Mouse (Mus musculus) layer of hippocampus, adult 2 months (tissue): ENCODE results near the gene Fam234b. TPM values are rescaled to one million over a fixed set of nuclear protein-coding genes. Genes with fewer than 3 reads are reported as not detected.

Experiments used
- DNase-seq, 2 experiments: peaks; one replicate each; pipeline ENCODE4 v3.0.0; 2022; ENCODE audit warnings: low spot score in 2 of 2
- H3K27ac ChIP-seq: fragments of 200-600 bp; 2 replicates; pipeline ENCODE4 v1.8.1; 2022
- H3K4me3 ChIP-seq: fragments of 200-600 bp; 2 replicates; pipeline ENCODE4 v1.8.1; 2022; ENCODE audit warnings: mild to moderate bottlenecking
- CTCF ChIP-seq: fragments of 200-600 bp; conservative IDR thresholded peaks from 2 replicates; pipeline ENCODE4 v1.8.1; 2022; ENCODE audit warnings: antibody characterized with exemption, mild to moderate bottlenecking, moderate library complexity
- total RNA-seq, 2 experiments: library from RNA; stranded (reverse); gene quantifications; 2 replicates each; pipeline ENCODE4 v1.2.3; 2021

The Fam234b gene
- total RNA-seq, 2 experiments from 2014 or later = 161 to 166 TPM

DNA sequence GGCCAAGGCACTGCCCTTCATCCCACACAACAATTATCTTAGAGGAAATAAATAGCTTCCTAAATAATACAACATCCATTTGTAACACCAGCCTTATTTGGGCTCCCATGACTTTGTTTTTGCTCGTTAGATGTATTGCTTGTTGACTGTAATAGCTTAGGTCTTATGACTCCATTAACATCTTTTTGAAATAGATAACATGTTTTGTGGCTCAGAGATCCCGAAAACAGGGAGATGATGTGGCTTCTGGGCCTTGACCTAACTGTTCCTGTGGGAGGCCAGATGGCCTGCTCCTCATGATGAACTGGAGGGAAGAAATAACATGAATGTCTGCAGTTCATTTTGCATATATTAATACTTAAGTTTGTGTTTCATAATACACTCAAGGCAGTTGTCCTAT, 74.0 kb downstream of the Fam234b start:
- DNase-seq = no peak
- TF ChIP-seq CTCF = no peak
- Histone ChIP-seq H3K27ac (no peak overlapping the region), H3K4me3 (no peak overlapping the region)

DNA sequence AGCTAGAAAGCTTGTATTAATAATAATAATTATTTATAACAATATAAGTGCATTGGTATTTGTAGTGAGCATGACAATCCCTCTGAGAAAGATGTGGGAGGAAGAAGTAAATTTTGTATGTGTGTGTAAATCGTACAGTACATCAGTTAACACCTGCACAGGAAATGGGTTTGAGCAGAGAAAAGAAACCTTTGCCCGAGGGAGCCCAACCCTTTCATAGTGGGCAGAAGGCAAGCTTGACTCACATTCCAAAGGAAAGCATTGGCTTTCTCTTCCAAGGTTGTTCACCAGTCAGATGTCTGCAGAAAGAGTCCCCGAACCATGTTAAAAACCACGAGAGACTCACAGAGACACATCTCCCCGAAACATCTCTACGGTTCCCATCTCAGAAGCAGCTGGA, 75.3 kb downstream of the Fam234b start:
- no peak overlapping the region for H3K4me3 ChIP-seq
- H3K27ac ChIP-seq = no peak overlapping the region
- no peak for TF ChIP-seq CTCF
- DNase-seq = no peak

DNA sequence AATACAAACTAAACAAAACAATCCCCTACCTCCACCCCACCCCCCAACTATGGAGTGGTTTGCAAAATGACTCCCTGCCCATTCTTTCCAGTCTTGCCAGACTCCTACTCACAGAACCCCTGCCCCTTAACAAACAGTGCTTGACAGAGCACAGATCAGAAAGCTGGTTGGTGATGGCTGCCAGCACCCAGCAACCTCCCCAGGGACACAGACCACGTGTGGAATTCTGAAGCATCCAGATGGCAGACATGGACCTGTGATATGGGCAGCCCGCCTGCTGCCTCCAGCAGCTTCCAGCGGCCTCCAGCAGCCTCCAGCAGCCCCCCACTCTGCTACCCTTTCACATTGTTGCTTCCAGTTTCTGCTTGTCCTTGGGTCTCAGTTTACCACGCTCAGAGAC, 77.5 kb downstream of the Fam234b start:
- no peak for TF ChIP-seq CTCF
- no peak overlapping the region for H3K27ac ChIP-seq
- no peak for DNase-seq
- no peak overlapping the region for H3K4me3 ChIP-seq

DNA sequence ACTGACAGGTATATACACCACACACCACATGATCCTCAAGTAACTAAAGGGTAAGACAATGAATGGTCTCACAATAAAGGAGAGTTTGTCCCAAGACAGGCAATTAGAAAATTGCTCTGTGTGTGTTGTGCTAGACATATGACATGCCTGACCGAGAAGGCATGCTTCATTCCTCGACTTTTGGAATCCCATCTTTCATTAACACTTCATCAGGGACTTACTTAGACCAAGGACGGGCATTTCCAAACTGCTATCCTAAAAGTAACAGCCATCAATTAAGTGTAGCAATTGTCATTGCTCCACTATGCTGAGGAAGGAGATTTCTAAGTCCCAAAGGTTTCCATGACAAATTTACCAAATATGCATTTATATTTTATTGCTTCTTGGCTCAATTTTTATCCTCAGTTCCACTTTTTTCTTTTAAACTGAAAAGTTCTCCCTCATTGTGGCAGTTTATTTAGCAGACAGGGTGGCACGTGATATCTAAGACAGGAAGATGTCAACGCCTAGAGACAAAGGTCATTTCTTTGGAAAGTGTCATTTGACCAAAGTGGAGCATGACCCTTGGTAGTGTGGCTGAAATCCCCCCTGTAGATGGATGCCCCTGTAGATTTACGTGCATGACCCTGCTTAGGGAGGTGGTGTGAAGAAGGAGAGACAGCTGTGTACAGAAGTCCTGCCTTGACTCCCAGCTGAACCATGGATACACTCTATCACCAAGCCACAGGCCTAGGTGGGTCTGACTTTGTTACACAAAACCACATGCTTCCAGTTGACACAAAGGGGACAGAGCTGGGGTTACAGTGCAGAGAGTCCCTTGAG, 78.9 kb downstream of the Fam234b start:
- DNase-seq = no peak
- Histone ChIP-seq H3K4me3 (no peak overlapping the region), H3K27ac (no peak overlapping the region)
- TF ChIP-seq CTCF = no peak

DNA sequence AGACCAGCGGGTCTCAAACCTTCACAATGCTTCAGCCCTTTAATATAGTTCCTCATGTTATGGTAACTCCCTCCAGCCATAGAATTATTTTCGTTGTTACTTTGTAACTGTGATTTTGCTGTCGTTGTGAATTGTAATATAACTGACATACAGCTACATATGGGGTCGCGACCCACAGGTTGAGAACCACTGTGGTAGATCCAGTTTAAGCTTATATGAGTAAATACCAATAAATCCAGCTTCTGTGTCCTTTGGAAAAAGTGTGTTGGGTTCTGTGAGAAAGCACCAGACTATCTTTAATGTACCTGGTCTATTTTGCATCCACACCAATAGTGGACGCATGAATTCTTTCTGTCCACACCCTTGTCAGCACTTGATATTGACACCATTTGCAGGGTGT, 80.5 kb downstream of the Fam234b start:
- no peak overlapping the region for H3K27ac ChIP-seq
- no peak for DNase-seq
- H3K4me3 ChIP-seq = no peak overlapping the region
- TF ChIP-seq CTCF = no peak

DNA sequence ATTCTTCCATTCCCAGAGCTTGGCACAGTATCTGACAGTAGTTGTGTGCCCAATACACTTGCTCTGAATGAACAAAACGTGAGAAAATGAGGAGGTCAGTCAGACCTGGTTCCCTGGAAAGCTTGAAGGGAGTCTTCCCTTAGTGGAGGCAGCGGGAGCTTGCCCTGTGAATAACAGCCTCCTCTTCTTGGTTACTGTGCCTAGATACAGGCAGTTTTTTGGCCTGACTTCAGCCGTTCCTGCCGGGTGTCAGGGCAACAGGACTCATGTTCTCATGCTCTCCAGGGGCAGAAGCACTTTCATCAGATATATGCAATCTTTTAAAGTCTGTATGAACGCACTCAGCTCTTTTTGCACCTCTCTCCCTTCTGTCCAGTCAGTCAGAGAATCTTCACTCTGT, 81.5 kb downstream of the Fam234b start:
- no peak for TF ChIP-seq CTCF
- DNase-seq = no peak
- H3K4me3 ChIP-seq = no peak overlapping the region
- no peak overlapping the region for H3K27ac ChIP-seq

DNA sequence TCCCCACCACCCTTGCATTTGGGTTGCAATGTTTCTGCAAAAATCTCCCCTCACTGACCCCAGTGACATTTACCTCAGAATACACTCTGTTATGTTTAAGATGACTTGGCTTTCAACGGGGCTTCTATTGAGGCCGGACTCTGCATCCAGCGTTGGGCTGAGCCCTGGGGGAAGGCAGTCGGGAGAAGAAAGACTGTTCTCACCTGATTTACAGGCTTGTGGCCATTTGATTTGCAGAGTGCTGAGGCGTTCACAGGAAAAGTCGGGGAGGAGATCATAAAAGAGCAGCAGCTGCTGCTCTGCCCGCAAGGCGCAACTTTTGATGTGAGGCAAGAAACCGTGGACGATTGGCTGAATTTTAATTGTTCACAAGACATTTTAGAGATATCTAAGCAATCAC, 82.1 kb downstream of the Fam234b start:
- Histone ChIP-seq H3K4me3 (no peak overlapping the region), H3K27ac (no peak overlapping the region)
- DNase-seq = no peak
- TF ChIP-seq CTCF = no peak

DNA sequence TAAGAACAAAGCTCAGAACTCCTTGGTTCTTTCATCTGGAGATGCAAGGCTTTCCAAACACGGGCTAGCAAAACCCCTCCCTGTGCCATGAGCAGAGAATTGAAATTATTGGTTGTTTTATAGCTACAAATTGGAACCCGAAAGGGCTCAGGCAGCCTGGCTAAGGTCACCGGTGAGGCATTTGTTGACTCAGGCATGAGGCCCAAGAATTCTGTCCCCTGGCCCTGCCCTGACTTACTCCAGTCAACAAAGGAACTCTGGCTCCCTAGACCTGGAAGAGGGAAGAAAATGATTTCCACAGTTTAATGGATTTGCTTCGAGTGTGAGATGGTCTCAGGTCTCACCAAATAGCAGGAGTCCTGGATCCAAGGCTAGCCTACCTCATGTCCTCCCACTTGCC, 94.6 kb downstream of the Fam234b start:
- no peak overlapping the region for H3K27ac ChIP-seq
- no peak for DNase-seq
- TF ChIP-seq CTCF = no peak
- no peak overlapping the region for H3K4me3 ChIP-seq

DNA sequence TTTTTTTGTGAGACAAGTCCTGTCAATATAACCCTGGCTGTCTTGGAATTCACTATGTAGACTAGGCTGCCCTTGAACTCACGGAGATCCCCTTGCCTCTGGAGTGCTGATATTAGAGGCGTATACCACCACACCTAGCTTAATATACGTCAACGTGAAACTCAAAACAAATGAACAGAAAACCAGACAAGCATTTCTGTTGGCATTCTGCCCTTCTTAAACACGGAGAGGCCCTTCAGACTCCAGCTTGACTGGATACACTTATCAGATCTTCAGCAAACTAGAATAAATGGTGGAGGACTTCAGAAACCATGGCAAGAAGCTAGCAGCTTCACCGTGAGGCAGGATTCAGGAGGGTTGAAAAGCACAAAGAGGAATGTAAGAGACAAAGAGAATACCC, 96.4 kb downstream of the Fam234b start:
- no peak for DNase-seq
- Histone ChIP-seq H3K27ac (no peak overlapping the region), H3K4me3 (no peak overlapping the region)
- no peak for TF ChIP-seq CTCF

Other genes starting within 250 kb of the Fam234b start
- 1 to 10 TPM; 1.9 to 2.5 TPM for gene Apold1, start 216.3 kb upstream of the Fam234b start, total RNA-seq
- 10 to 100 TPM; 58.9 to 60.5 TPM for gene Ddx47, start 186.4 kb upstream of the Fam234b start, total RNA-seq
- gene Gprc5a, start 132.3 kb upstream of the Fam234b start, total RNA-seq = under 1 TPM in 1 of 2 experiments, not detected in 1; 0.41 TPM
- gene Gprc5d, start 79.7 kb upstream of the Fam234b start, total RNA-seq = not detected
- 10 to 100 TPM; 74.1 to 79.1 TPM for gene Hebp1, start within 50 bp of the Fam234b start, total RNA-seq
- under 1 TPM in 1 of 2 experiments, not detected in 1; 0.47 TPM for gene Gsg1, start 56.4 kb downstream of the Fam234b start, total RNA-seq
- gene Pbp2, start 112.4 kb downstream of the Fam234b start, total RNA-seq = under 1 TPM in 1 of 2 experiments, not detected in 1; 0.27 TPM
- gene Emp1, start 164.6 kb downstream of the Fam234b start, total RNA-seq = 1 to 10 TPM; 2.0 to 2.8 TPM